Mouse (Mus musculus) heart, embryonic 10.5 days (tissue): ENCODE measurements around the gene Thbs3. TPM values are rescaled to one million over a fixed set of nuclear protein-coding genes. Genes with fewer than 3 reads are reported as not detected.

Experiments
- DNase-seq: peaks from one replicate; pipeline ENCODE4 v3.0.0-alpha.2; 2017; ENCODE audit warnings: low spot score
- H3K27ac ChIP-seq: fragments of 300-500 bp; sonication (generic); 2 replicates; pipeline ENCODE4 v1.5.1; 2016; ENCODE audit warnings: mild to moderate bottlenecking
- H3K27me3 ChIP-seq: fragments of 300-500 bp; sonication (generic); 2 replicates; pipeline ENCODE4 v1.6.1; 2016; ENCODE audit warnings: mild to moderate bottlenecking; ENCODE audit not compliant: poor library complexity, insufficient read depth, severe bottlenecking
- H3K36me3 ChIP-seq: fragments of 300-500 bp; sonication (generic); 2 replicates; pipeline ENCODE4 v1.6.1; 2016; ENCODE audit warnings: mild to moderate bottlenecking, moderate library complexity
- H3K4me1 ChIP-seq: fragments of 300-500 bp; sonication (generic); 2 replicates; pipeline ENCODE4 v1.6.1; 2016; ENCODE audit warnings: mild to moderate bottlenecking
- H3K4me3 ChIP-seq: fragments of 300-500 bp; sonication (generic); 2 replicates; pipeline ENCODE4 v1.5.1; 2016; ENCODE audit warnings: mild to moderate bottlenecking, moderate library complexity
- H3K9me3 ChIP-seq: fragments of 300-500 bp; sonication (generic); 2 replicates; pipeline ENCODE4 v1.6.1; 2016; ENCODE audit warnings: mild to moderate bottlenecking, moderate library complexity
- WGBS: fragments of 180-500 bp; shearing (Covaris S2); methylation state at CpG from one replicate; pipeline ENCODE4 v1.1.7; 2016; 5-methylcytosine and 5-hydroxymethylcytosine counted together
- polyA plus RNA-seq: library from polyadenylated mRNA; unstranded; fragments of >200 nt; fragmentation: Nextera tagmentation; extraction: Ambion mirVana; gene quantifications from 2 replicates; pipeline ENCODE4 v1.2.1, GENCODE M21; 2016

Thbs3 gene
- polyA plus RNA-seq, 1 experiment from 2014 or later = 20.0 TPM

GRCm38 (mm10) chr3:89231772-89232275, 16.8 kb downstream of the Thbs3 start:
- Histone ChIP-seq H3K9me3 (no peaks in the 10 kb centered on the region), H3K27ac (no peak overlapping the region), H3K4me3 (no peak overlapping the region), H3K4me1 (peaks cover 28% of the 10 kb centered on the region), H3K36me3 (0 out of 2 replicates have a peak, but pooled peaks cover 2% of the 10 kb centered on the region), H3K27me3 (peaks cover 68% of the 10 kb centered on the region)
- 69% methylated on average over 16 of the region's 16 CpGs for WGBS
- DNase-seq = no peak

- peaks cover 69% of the 10 kb centered on the region for H3K27me3 ChIP-seq
- 59% methylated on average over 6 of the region's 6 CpGs for WGBS
Observed at GRCm38 (mm10) chr3:89232614-89233013, 17.6 kb downstream of the Thbs3 start.

DNA sequence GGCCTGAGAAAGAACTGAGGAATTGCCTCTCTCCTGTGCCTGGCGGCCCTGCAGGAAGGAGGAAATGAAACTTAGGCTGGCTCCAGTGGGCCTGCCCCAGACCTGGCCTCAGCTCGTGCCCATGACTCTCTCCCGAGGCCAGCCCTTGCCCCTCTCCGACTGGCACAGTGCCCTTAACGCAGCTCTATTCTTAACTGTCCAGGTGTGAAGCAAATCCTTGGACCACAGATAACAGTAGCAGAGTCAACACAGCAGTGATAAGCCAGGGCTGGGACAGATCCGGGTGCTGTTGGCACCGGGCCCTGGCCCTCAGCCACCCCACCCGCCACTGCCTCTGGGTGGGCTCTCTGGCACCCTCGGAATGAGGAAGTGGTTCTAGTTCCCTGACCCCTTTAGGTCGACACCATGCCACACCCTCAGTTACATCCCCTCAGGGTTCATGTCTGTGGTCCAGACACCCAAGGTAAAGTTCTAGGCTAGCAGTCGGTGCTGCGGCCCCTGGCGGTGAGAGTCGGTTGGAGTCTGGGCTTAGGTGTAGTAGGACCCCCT, 18.7 kb downstream of the Thbs3 start:
- Histone ChIP-seq H3K27me3 (peaks cover 72% of the 10 kb centered on the region), H3K9me3 (no peaks in the 10 kb centered on the region), H3K36me3 (peaks cover 7% of the 10 kb centered on the region; the same call in 1 of the 2 replicates), H3K4me3 (no peak overlapping the region), H3K27ac (peak overlapping the region; percentile 36; the same call in 1 of the 2 replicates), H3K4me1 (peaks cover 20% of the 10 kb centered on the region)
- WGBS = 75% methylated on average over 14 of the region's 14 CpGs
- DNase-seq = no peak

More at GRCm38 (mm10) chr3:89232614-89233013, 17.6 kb downstream of the Thbs3 start:
- DNase-seq = no peak
- H3K4me1 ChIP-seq = peaks cover 22% of the 10 kb centered on the region
- H3K36me3 ChIP-seq = peaks cover 5% of the 10 kb centered on the region; the same call in 1 of the 2 replicates
- H3K4me3 ChIP-seq = no peak overlapping the region
- H3K27ac ChIP-seq = no peak overlapping the region
- no peaks in the 10 kb centered on the region for H3K9me3 ChIP-seq

GRCm38 (mm10) chr3:89236516-89236915, 21.5 kb downstream of the Thbs3 start:
- Histone ChIP-seq H3K27ac (no peak overlapping the region), H3K4me1 (peaks cover 16% of the 10 kb centered on the region), H3K4me3 (no peak overlapping the region), H3K9me3 (no peaks in the 10 kb centered on the region), H3K27me3 (peaks cover 46% of the 10 kb centered on the region), H3K36me3 (peaks cover 7% of the 10 kb centered on the region; the same call in 1 of the 2 replicates)
- WGBS = 81% methylated on average over 10 of the region's 10 CpGs
- DNase-seq = no peak

- WGBS = 90% methylated on average over 21 of the region's 21 CpGs
- no peak overlapping the region for H3K4me3 ChIP-seq
- peaks cover 16% of the 10 kb centered on the region for H3K4me1 ChIP-seq
- peaks cover 7% of the 10 kb centered on the region; the same call in 1 of the 2 replicates for H3K36me3 ChIP-seq
- H3K27me3 ChIP-seq = peaks cover 34% of the 10 kb centered on the region
- no peak overlapping the region for H3K27ac ChIP-seq
- DNase-seq = no peak
- no peaks in the 10 kb centered on the region for H3K9me3 ChIP-seq
Observed at GRCm38 (mm10) chr3:89237682-89238081, 22.7 kb downstream of the Thbs3 start.

DNA sequence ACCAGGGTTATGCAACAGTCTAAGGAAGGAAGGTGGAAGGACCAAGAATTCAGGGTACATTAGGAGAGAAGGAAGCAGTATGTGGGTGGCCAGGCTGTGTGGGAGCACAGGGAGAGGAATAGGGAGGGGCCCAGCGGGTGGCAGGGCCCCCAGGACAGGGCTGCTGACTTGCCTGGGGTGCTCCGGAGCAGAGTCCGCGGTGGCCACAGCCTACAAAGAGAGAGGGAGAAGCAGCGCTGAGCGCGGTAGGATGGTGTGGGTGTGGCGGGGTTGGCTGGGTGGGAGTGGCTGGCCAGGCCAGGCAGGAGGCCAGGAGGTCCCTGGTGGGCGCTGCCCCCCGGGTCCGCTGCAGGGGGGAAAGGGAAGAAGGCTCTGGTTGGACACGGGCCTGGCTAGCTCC, 23.5 kb downstream of the Thbs3 start:
- no peak for DNase-seq
- Histone ChIP-seq H3K9me3 (no peaks in the 10 kb centered on the region), H3K36me3 (peaks cover 7% of the 10 kb centered on the region; the same call in 1 of the 2 replicates), H3K27me3 (peaks cover 30% of the 10 kb centered on the region), H3K27ac (peak overlapping the region; percentile 23; the same call in 1 of the 2 replicates), H3K4me3 (no peak overlapping the region), H3K4me1 (peaks cover 17% of the 10 kb centered on the region)
- WGBS = 72% methylated on average over 12 of the region's 12 CpGs

DNA sequence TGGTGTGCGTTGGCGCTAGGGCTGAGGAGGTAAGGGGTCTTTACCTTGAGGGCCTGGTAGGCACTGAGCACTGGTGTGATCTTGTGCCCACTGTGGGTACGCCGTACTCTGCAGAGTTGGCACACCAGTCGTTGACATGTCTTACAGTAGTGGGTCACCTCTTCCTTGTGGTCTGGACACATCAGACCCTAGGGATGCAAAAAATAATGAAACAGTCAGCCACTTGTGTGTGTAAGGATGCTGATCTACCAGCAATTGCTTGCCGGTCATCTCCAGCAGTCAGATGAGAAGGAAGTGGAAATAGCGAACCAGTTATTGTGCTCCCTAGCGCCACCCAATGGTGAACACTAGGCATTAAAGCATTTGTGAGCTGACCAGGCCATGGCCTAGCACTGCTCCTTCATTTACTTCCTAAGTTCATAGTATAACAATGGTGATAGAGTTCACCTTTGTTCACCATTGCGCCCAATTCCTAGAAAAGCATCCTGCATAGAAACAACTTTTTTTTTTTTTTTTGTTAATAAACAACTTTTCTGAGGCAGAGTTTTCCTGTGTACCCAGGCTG, 27.4 kb downstream of the Thbs3 start:
- WGBS = 74% methylated on average over 9 of the region's 9 CpGs
- peaks cover 34% of the 10 kb centered on the region for H3K27me3 ChIP-seq
- H3K4me1 ChIP-seq = peaks cover 47% of the 10 kb centered on the region
- H3K4me3 ChIP-seq = no peak overlapping the region
- no peak for DNase-seq
- H3K36me3 ChIP-seq = peaks cover 6% of the 10 kb centered on the region; the same call in 1 of the 2 replicates
- H3K27ac ChIP-seq = no peak overlapping the region
- no peaks in the 10 kb centered on the region for H3K9me3 ChIP-seq

DNA sequence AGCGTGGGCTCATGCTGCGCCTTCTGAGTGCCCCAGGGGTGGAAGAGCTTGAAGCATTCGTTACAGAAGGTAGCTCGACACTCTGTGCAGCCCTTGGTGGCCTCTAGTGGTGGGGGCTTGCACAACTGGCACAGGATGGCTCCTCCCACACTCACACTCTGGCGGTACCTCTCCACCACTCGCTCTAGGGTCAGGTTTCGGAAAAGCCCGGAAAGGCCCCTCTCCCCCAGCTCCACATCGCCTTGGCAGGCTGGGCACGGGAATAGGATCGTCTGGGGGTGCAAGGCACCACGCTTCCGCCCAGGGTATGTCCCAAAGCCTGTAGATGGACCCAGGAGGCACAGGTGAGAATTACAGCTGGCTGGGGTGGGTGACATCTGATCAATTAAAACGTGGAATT, 28.6 kb downstream of the Thbs3 start:
- H3K9me3 ChIP-seq = no peaks in the 10 kb centered on the region
- DNase-seq = no peak
- H3K36me3 ChIP-seq = peaks cover 13% of the 10 kb centered on the region
- H3K4me3 ChIP-seq = peak overlapping the region; percentile 38
- H3K27ac ChIP-seq = peak overlapping the region; percentile 48
- WGBS = 13% methylated on average over 14 of the region's 14 CpGs
- H3K27me3 ChIP-seq = peaks cover 28% of the 10 kb centered on the region
- H3K4me1 ChIP-seq = peaks cover 48% of the 10 kb centered on the region

DNA sequence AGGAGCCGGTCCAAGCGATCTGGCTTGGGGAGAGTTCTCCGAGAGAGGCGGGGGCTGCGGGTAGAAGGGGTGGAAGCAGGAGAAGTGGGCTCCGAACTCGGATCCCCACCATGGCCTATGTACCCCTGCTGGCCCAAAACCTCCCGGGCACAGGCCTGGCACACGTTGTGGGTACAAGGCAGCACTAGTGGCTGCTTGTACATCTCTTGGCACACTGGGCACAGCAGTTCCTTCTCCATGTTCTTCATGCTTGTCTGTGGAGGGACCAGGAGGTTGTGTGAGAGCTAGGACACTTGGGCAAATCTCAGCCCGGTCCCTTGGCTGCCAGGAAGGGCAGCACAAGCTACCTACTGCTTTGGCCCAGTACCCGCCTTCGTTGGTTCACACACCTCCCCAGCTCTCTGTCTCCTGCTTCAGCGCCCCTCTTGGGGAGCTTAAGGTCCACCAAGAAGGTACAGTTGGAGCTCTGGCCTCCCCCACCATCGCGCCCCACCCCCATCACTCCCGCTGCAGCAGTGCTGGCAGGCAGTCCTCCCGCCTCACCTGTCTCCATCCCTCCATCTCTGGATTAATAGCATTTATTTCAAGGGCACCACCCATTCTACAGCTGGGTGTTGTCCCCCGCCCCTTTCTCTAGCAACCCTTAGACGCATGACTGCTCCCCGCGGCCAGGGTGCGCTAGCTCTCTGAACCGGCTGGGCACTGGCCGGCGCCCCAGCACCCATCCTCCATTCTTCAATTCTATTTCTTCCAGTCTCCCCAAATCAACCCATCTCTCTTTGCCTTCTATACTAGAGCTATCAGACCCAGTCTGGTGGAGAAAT, 29.4 kb downstream of the Thbs3 start:
- peaks cover 20% of the 10 kb centered on the region for H3K36me3 ChIP-seq
- DNase-seq = no peak
- H3K4me1 ChIP-seq = peaks cover 44% of the 10 kb centered on the region
- H3K27me3 ChIP-seq = peaks cover 26% of the 10 kb centered on the region
- H3K27ac ChIP-seq = peak overlapping the region; percentile 48; the same call in 1 of the 2 replicates
- 10% methylated on average over 25 of the region's 25 CpGs for WGBS
- no peaks in the 10 kb centered on the region for H3K9me3 ChIP-seq
- H3K4me3 ChIP-seq = peak overlapping the region; percentile 77

- Histone ChIP-seq H3K4me3 (peak overlapping the region; percentile 77), H3K27me3 (peaks cover 26% of the 10 kb centered on the region), H3K9me3 (no peaks in the 10 kb centered on the region), H3K4me1 (peaks cover 46% of the 10 kb centered on the region), H3K27ac (peak overlapping the region; percentile 38), H3K36me3 (peaks cover 24% of the 10 kb centered on the region)
- under 1% methylated on average over 22 of the region's 26 CpGs for WGBS
- no peak for DNase-seq
Observed at GRCm38 (mm10) chr3:89244982-89245687, 30.2 kb downstream of the Thbs3 start.

DNA sequence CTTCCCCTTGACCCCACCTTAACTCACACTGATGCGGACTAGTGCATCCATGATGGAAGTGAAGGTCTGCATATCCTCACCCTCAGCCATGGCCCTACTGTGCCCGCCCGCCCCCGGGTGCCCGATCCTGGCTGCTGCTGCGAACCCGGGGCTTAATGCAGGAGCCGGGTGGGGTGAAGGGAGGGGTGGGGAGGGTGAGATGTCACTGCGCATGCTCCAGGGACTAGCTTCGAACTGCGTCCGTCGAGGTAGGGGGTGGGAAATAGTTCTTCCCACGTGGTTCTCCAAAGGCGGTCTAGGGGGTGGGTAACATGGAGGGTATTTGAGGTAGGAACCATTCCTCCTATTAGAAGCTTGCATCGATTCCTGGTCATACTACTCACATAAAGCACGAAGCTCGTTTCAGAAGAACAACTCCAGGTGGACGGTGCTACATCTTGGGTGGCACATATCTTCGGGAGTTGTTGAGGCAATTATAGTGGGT, 30.8 kb downstream of the Thbs3 start, which contains the start of gene Krtcap2:
Krtcap2 (plus strand) TSS at position 279 of the 484 bp plus-strand sequence.
- Histone ChIP-seq H3K4me3 (peak within 1 kb of the TSS; percentile 77), H3K9me3 (no peaks in the 10 kb centered on the region), H3K27ac (peak within 1 kb of the TSS; percentile 92), H3K4me1 (peaks cover 52% of the 10 kb centered on the region), H3K27me3 (peaks cover 26% of the 10 kb centered on the region), H3K36me3 (peaks cover 24% of the 10 kb centered on the region)
- DNase-seq = no peak
- WGBS = 5% methylated on average over 20 of the region's 20 CpGs
